ENCODE assay signal across 8 mouse cellular contexts in the genomic region with DNA sequence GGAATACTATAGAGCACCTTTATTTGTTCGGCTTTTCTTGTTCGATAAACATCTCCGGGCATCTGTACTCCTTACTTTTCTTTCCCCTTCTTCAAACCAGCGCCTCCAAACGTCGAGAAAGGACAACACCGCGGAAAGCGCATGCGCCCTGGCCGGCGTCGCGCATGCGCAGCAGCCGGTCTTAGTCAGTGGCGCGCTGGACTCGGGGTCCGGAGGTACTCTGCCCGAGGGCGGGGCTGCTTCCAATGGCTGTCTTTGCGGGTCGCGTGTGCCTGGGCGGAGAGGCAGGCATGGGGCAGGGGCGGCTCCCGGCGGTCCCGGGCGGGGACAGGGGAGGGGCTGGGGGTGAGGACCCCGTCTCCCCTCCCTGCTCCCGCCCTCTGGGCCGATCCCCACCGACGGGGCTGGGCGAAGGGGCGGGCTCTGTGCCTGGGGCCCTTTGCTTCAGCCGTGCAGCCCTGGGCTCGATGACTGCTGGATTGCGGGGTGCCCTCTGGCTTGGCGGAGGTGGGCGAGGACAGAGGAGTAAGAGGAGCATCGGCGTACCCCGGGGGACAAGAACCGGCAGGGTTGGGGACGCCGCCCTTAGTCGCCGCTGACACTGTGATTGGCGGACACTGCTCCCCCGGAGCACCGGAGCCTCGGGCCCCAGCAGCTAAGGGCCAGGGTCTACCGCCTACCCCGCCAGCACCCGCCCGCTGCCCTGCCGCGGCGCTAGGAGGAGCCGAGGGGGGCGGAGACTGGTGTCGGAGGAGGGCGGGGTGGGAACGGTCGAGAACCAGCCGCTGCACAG. TPM values are rescaled to one million over a fixed set of nuclear protein-coding genes. Genes with fewer than 3 reads are reported as not detected.
DNase-seq lines count a peak whose midpoint lies in the region; ATAC-seq lines count a peak whose summit lies in the region.

TSS of gene Cep57l1 (minus strand) at position 101 of the 793 bp plus-strand sequence.
TSS of gene Sesn1 (plus strand) at position 165 of the 793 bp plus-strand sequence.

- H3K9ac ChIP-seq in heart, embryonic 13.5 days = peak within 1 kb of the TSS; percentile 89
- peak within 1 kb of the TSS; percentile 96 for H3K9ac ChIP-seq in liver, embryonic 12.5 days
- H3K9ac ChIP-seq in stomach, embryonic 15.5 days = peak within 1 kb of the TSS; percentile 39

- H3K27ac ChIP-seq in heart, embryonic 13.5 days (replicated peaks) = peak within 1 kb of the TSS; percentile 98
- peak within 1 kb of the TSS; percentile 99 for H3K27ac ChIP-seq in liver, embryonic 12.5 days
- H3K27ac ChIP-seq in stomach, embryonic 15.5 days = peak within 1 kb of the TSS; percentile 95

- WGBS in heart, embryonic 13.5 days = under 1% methylated on average over 68 of the region's 69 CpGs
- under 1% methylated on average over 68 of the region's 69 CpGs for WGBS in liver, embryonic 12.5 days (ENCODE audit: insufficient replicate concordance)
- under 1% methylated on average over 67 of the region's 69 CpGs for WGBS in stomach, embryonic 15.5 days

- peak; percentile 80 for ATAC-seq in erythroid progenitor cell, adult 5-6 weeks (replicated peaks; ENCODE audit: low FRiP score, poor library complexity, severe bottlenecking)
- ATAC-seq in heart, embryonic 13.5 days (ENCODE audit: extremely low read depth, insufficient number of reproducible peaks, low FRiP score, low TSS enrichment) = peak; percentile 92
- peak; percentile 89 for ATAC-seq in liver, embryonic 12.5 days
- peak; percentile 96 for ATAC-seq in stomach, embryonic 15.5 days (ENCODE audit: insufficient read depth, low FRiP score, low read depth)

- peak within 1 kb of the TSS; percentile 80 for H3K4me3 ChIP-seq in heart, embryonic 13.5 days
- H3K4me3 ChIP-seq in liver, embryonic 12.5 days = peak within 1 kb of the TSS; percentile 88
- peak within 1 kb of the TSS; percentile 58 for H3K4me3 ChIP-seq in stomach, embryonic 15.5 days (replicated peaks)

- H3K4me1 ChIP-seq in heart, embryonic 13.5 days = peaks cover 45% of the 10 kb centered on the region
- H3K4me1 ChIP-seq in liver, embryonic 12.5 days = peaks cover 46% of the 10 kb centered on the region
- peaks cover 10% of the 10 kb centered on the region; the same call in 1 of the 2 replicates for H3K4me1 ChIP-seq in stomach, embryonic 15.5 days

- no peaks in the 10 kb centered on the region for H3K36me3 ChIP-seq in heart, embryonic 13.5 days
- H3K36me3 ChIP-seq in liver, embryonic 12.5 days = peaks cover 4% of the 10 kb centered on the region; the same call in 1 of the 2 replicates
- no peaks in the 10 kb centered on the region for H3K36me3 ChIP-seq in stomach, embryonic 15.5 days

- H3K4me2 ChIP-seq in heart, embryonic 13.5 days = peak within 1 kb of the TSS; percentile 80
- peak within 1 kb of the TSS; percentile 85 for H3K4me2 ChIP-seq in liver, embryonic 12.5 days
- H3K4me2 ChIP-seq in stomach, embryonic 15.5 days = peak within 1 kb of the TSS; percentile 83

- DNase-seq in CD4-positive helper T cell, adult 2 months (ENCODE audit: low read depth, low spot score) = peak; percentile 93
- DNase-seq in brain, embryonic 18.5 days (ENCODE audit: low read depth, low spot score) = peak; percentile 82
- DNase-seq in kidney, postnatal 10 days = peak; percentile 97
- DNase-seq in natural killer cell, adult 2 months (ENCODE audit: low spot score in 2 of 2) = peak; percentile 88 to 89

- no peaks in the 10 kb centered on the region for H3K27me3 ChIP-seq in heart, embryonic 13.5 days (replicated peaks)
- H3K27me3 ChIP-seq in liver, embryonic 12.5 days (replicated peaks) = no peaks in the 10 kb centered on the region
- H3K27me3 ChIP-seq in stomach, embryonic 15.5 days (replicated peaks) = no peaks in the 10 kb centered on the region

- no peaks in the 10 kb centered on the region for H3K9me3 ChIP-seq in heart, embryonic 13.5 days
- H3K9me3 ChIP-seq in liver, embryonic 12.5 days (replicated peaks) = no peaks in the 10 kb centered on the region
- no peaks in the 10 kb centered on the region for H3K9me3 ChIP-seq in stomach, embryonic 15.5 days

RNA-seq across cellular contexts. Expression of gene Cep57l1, which starts in this region (rescaled TPM):
- 46.9 and 72.1 TPM in 2 replicates for total RNA-seq in erythroid progenitor cell, adult 5-6 weeks (2015; ENCODE audit: low replicate concordance)
- total RNA-seq in erythroid progenitor cell, adult 5-6 weeks (2017; ENCODE audit: low replicate concordance) = 29.8 and 46.5 TPM in 2 replicates
- 19.9 and 20.8 TPM in 2 replicates for polyA plus RNA-seq in heart, embryonic 13.5 days (2015; fragmentation: Nextera tagmentation; extraction: Ambion mirVana)
- polyA plus RNA-seq in liver, embryonic 12.5 days (2016; fragmentation: Nextera tagmentation; extraction: Ambion mirVana) = 19.9 and 20.0 TPM in 2 replicates
- polyA plus RNA-seq in stomach, embryonic 15.5 days (2015; fragmentation: Nextera tagmentation; extraction: Ambion mirVana) = 21.2 and 22.1 TPM in 2 replicates

RNA-seq across cellular contexts. Expression of gene Sesn1, which starts in this region (rescaled TPM):
- total RNA-seq in erythroid progenitor cell, adult 5-6 weeks (2015; ENCODE audit: low replicate concordance) = 64.5 and 88.9 TPM in 2 replicates
- 56.7 and 62.6 TPM in 2 replicates for total RNA-seq in erythroid progenitor cell, adult 5-6 weeks (2017; ENCODE audit: low replicate concordance)
- 28.1 and 28.5 TPM in 2 replicates for polyA plus RNA-seq in heart, embryonic 13.5 days (2015; fragmentation: Nextera tagmentation; extraction: Ambion mirVana)
- polyA plus RNA-seq in liver, embryonic 12.5 days (2016; fragmentation: Nextera tagmentation; extraction: Ambion mirVana) = 22.5 and 24.8 TPM in 2 replicates
- polyA plus RNA-seq in stomach, embryonic 15.5 days (2015; fragmentation: Nextera tagmentation; extraction: Ambion mirVana) = 32.4 and 33.3 TPM in 2 replicates

Comparison
In these comparisons a context has a peak if more than half of its experiments do, and no peak if none do; other contexts are left out.
1. Peak in every context shown above with its lines: DNase-seq, ATAC-seq, H3K4me3 ChIP-seq and H3K27ac ChIP-seq.
2. H3K9ac ChIP-seq: peak in every context shown above with its lines; median percentile 96 in liver, embryonic 12.5 days; 89 in heart, embryonic 13.5 days; 39 in stomach, embryonic 15.5 days.